Mouse (Mus musculus) erythroblast, embryonic 14.5 days (primary cell): Measurements from ENCODE around the gene Pla2g4f.

Experiments used
- GATA1 ChIP-seq: IDR thresholded peaks from 2 replicates; pipeline ENCODE4 v1.6.1; 2012; ENCODE audit warnings: low read length, inconsistent platforms, mixed read lengths
- TAL1 ChIP-seq: IDR thresholded peaks from 3 replicates; pipeline ENCODE4 v1.6.1; 2012; ENCODE audit warnings: low read length, inconsistent platforms, mixed read lengths

DNA sequence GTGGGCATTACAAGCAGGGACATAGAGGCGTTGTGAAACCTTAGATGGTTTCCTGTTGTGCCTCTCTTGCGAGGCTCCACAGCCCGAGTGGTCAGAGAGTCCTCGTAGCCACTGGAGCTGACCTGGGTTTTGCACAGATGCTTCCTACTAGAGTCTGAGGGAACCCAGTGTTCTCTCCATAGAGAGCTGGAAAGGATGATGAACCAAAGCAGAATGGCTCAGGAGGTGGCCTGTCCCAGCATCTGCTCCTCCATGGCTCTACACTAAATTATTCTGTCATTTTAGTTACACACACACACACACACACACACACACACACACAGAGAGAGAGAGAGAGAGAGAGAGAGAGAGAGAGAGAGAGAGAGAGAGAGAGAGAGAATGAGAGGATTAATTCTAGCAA lies 28.3 kb downstream of the Pla2g4f start:
- no peak for TF ChIP-seq GATA1
- no peak for TF ChIP-seq TAL1
